8 mouse cellular contexts compared by ENCODE assay signal in genomic region chr5:117143721-117144135, GRCm38 (mm10). TPM values are rescaled to one million over a fixed set of nuclear protein-coding genes. Genes with fewer than 3 reads are reported as not detected.
A peak's percentile ranks its signal among the peaks of the same experiment; 100 is the strongest.
DNase-seq lines count a peak whose midpoint lies in the region; ATAC-seq and TF ChIP-seq lines count a peak whose summit lies in the region.

No protein-coding gene starts in this region.

- WGBS in lung, adult 2 months: 49% methylated on average over 9 of the region's 9 CpGs
- 43% methylated on average over 9 of the region's 9 CpGs for WGBS in lung, embryonic 16.5 days

- no peak for TF ChIP-seq POLR2A in lung, adult 2 months (IDR thresholded peaks at IDR 0.05; ENCODE audit: borderline replicate concordance, extremely low read depth, low read depth, low read length)

- H3K4me2 ChIP-seq in lung, embryonic 16.5 days (ENCODE audit: low read depth, low read length): no peak overlapping the region

- H3K4me3 ChIP-seq in lung, adult 2 months (replicated peaks; ENCODE audit: extremely low read depth, low read depth, low read length): no peak overlapping the region
- no peak overlapping the region for H3K4me3 ChIP-seq in lung, embryonic 16.5 days (ENCODE audit: low read length)

- no peak overlapping the region for H3K27ac ChIP-seq in lung, embryonic 16.5 days (ENCODE audit: low read length)

- H3K9ac ChIP-seq in lung, embryonic 16.5 days (ENCODE audit: low read length): no peak overlapping the region

- peaks cover 3% of the 10 kb centered on the region; the same call in 1 of the 2 replicates for H3K9me3 ChIP-seq in lung, embryonic 16.5 days (ENCODE audit: control insufficient read depth, low read length)

- peak; percentile 52 for DNase-seq in adrenal gland, adult 2 months
- DNase-seq in adrenal gland, postnatal 4 days (ENCODE audit: low spot score in 2 of 2): no peak
- DNase-seq in lung, adult 2 months: no peak
- no peak for DNase-seq in lung, postnatal 14 days
- DNase-seq in embryo, embryonic 11 days: peak; percentile 54
- DNase-seq in thymus, postnatal 10 days (ENCODE audit: low spot score in 2 of 2): peak; percentile 56 to 76
- DNase-seq in layer of hippocampus, postnatal 36 days: no peak

- TF ChIP-seq CTCF in lung, adult 2 months (IDR thresholded peaks at IDR 0.05; ENCODE audit: insufficient read depth, low read length): peak; percentile 90

- H3K36me3 ChIP-seq in lung, embryonic 16.5 days (ENCODE audit: control insufficient read depth, insufficient read depth, low read length): no peaks in the 10 kb centered on the region

- ATAC-seq in lung, embryonic 16.5 days (ENCODE audit: low read depth): peak; percentile 59

- H3K4me1 ChIP-seq in lung, adult 2 months (ENCODE audit: control insufficient read depth, insufficient read depth, low read length): peaks cover 3% of the 10 kb centered on the region
- peaks cover 4% of the 10 kb centered on the region; the same call in 1 of the 2 replicates for H3K4me1 ChIP-seq in lung, embryonic 16.5 days (replicated peaks; ENCODE audit: control insufficient read depth, insufficient read depth, low read length)

- no peaks in the 10 kb centered on the region for H3K27me3 ChIP-seq in lung, embryonic 16.5 days (ENCODE audit: control insufficient read depth, insufficient read depth, low read depth, low read length)

RNA-seq across cellular contexts. Expression of gene Taok3, which starts 23.8 kb away (rescaled TPM):
- 10 to 100 TPM; 30.9 to 36.0 TPM for total RNA-seq in adrenal gland, adult 2 months (2021)
- polyA plus RNA-seq in adrenal gland, adult 2 months (2012; rRNA removed): 5.4 and 9.0 TPM in 2 replicates
- 10 to 100 TPM; 39.3 to 39.5 TPM for total RNA-seq in adrenal gland, postnatal 4 days (2021)
- 30.3 and 40.5 TPM in 2 replicates for polyA plus RNA-seq in lung, adult 2 months (2012; rRNA removed)
- 33.5 and 37.1 TPM in 2 replicates for polyA plus RNA-seq in lung, embryonic 16.5 days (2015; fragmentation: Nextera tagmentation; extraction: Ambion mirVana)
- total RNA-seq in layer of hippocampus, postnatal 36 days (2021): 10 to 100 TPM; 55.3 to 63.5 TPM

RNA-seq across cellular contexts. Expression of gene Suds3, which starts 27.8 kb away (rescaled TPM):
- 100 to 1,000 TPM; 106 to 144 TPM for total RNA-seq in adrenal gland, adult 2 months (2021)
- polyA plus RNA-seq in adrenal gland, adult 2 months (2012; rRNA removed): 61.5 and 68.0 TPM in 2 replicates
- 100 to 1,000 TPM in 1 of 2 experiments, 10 to 100 TPM in 1; 97.0 to 108 TPM for total RNA-seq in adrenal gland, postnatal 4 days (2021)
- polyA plus RNA-seq in lung, adult 2 months (2012; rRNA removed): 44.0 and 57.1 TPM in 2 replicates
- polyA plus RNA-seq in lung, embryonic 16.5 days (2015; fragmentation: Nextera tagmentation; extraction: Ambion mirVana): 56.9 and 63.4 TPM in 2 replicates
- total RNA-seq in layer of hippocampus, postnatal 36 days (2021): 100 to 1,000 TPM; 117 to 119 TPM

Comparison
In these comparisons a context has a peak if more than half of its experiments do, and no peak if none do; other contexts are left out.
1. DNase-seq: peak in adrenal gland, adult 2 months (single experiment), embryo, embryonic 11 days (single experiment) and thymus, postnatal 10 days (2 of 2); none in adrenal gland, postnatal 4 days (0 of 2), lung, adult 2 months (single experiment), lung, postnatal 14 days (single experiment) and layer of hippocampus, postnatal 36 days (0 of 2).